Mouse (Mus musculus): ENCODE results near the gene Add2.

The Add2 gene

DNA sequence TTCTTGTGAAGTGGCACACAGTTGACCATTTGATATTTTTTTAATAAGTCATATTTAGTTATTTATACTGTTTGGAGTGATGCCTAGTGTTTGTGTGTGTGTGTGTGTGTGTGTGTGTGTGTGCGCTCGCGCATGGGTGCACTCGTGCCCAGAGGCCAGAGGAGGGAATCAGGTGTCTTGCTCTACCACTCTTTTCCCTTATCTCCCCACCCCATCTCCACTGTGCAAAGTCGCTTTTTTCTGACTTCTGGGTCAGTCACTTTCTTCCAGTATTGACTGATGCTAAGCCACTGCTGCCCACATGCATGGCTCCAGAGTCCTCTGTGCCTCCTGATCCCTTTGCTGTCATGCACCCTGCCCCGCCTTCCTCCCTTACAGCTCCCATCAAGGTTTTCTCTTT lies 112.8 kb downstream of the Add2 start:
- no peak for DNase-seq (ENCODE audit: low spot score)

DNA sequence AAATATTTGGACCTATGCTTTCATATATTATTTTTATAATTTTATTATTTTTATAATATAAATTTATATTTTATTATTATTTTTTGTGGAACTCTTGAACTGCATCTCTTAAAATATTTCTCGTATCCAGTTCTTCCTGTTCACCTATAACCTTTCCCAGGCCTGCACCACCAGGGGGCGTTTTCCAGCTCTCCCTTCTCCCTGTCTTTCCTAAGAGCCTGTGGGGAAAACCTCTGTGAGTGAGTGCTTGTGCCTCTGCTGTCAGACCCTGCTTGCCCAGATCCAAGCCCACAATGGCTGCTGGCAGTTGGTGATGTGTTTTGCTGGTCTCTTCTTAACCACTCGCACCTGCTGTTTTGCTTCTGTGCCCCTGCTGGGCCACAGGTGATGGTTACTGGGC lies 113.3 kb downstream of the Add2 start:
- DNase-seq (ENCODE audit: low spot score), result peak; percentile 40

DNA sequence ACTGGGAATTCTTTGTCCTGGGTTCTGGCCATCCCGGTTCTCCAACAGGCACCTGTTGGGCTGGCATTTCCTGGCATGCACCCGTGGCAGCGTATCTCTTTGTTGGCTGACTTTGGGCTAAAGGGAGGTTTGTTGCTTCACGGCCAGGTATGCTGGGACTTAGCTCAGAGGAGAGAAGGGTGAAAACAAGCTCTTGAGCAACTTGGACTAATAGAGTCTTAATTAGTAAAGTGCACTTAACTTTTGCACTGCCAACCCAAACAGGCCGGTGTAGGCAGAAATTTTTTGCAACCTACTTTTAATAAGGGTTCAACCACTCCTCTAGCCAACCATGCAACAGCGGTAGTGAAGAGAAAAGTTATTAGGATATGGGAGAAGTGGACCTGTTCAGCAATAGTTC lies 116.5 kb downstream of the Add2 start:
- DNase-seq (ENCODE audit: low spot score), result no peak

DNA sequence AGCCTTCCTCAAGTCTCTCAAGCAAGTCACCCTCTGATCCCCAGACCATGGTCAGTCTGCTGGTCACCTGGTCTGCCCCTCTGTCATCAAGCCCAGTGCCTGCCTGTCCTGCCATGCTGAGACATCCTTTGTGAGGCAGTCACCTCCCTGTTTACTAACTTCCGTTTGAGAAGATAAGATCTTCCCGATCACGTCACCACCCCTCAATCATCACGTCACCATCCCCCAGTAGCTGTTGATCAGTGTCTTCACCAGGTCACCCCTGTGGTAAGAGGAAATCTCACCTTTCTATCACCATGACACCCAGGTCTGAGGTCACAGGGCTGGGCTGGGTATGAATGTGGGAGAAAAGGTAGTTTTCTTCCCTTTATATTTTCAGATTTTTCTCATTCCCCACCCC lies 120.0 kb downstream of the Add2 start:
- no peak for DNase-seq (ENCODE audit: low spot score)

DNA sequence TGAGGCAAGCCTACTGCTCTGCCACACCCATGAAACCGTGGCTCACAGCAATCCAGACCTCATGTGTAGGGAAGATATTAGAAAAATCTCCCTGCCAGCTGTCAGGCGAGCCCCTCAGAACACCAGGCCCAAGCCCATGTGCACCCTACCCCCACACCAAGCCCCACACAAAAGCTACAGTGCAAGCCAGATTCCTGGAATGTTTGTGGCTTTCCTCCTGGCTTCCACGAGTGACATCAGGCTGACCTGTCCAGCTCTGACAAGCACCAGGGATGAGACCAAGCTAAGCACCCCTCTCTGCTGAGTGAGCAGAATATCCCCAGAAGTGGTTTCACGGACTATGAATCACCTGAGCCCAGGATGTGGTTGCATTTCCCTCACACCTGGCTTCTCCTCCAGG lies 120.5 kb downstream of the Add2 start:
- no peak for DNase-seq (ENCODE audit: low spot score)

DNA sequence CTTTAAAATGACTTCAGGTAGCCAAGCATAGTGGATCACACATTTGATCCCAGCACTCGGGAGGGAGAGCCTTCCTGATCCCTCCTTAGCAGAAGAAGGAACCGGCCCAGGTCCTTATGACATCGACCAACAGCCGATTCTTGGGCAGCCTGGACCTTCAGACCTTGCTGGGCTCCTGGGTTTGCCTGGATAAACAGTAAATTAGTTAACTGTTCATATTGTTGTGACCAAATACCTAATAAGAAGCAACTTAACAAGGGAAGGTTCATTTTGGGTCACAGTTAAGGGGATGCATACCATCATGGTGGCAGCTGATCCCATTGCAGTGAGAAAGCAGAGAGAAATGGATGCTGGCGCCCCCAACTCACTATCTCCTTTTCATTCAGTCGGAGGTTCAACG lies 124.2 kb downstream of the Add2 start:
- no peak for DNase-seq (ENCODE audit: low spot score)

DNA sequence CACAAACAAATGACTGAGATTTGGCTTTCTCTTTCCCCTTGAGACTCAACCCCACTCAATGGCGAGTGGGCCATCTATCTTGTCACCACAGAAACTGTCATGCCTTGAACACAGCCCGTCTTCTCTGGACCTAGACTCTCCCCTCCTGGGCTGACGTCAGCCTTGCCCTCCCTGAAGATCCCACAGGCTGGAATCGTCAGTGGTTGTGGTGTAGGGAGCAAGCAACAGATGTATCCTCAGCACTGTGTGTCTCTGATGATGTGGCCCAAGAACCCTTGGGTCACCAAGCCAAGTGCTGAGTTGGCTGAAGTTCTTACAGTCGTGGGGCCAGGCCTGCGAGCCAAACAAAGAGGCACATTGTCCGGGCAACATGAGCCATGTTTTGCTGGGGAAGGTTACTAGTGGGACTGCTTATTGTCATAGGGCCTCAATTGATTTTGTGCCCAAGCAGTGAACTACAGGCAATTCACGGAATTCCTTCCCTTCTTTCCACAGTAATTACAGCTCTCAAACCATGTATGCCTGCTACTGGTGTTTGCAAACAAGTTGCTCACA lies 125.0 kb downstream of the Add2 start:
- no peak for DNase-seq (ENCODE audit: low spot score)

DNA sequence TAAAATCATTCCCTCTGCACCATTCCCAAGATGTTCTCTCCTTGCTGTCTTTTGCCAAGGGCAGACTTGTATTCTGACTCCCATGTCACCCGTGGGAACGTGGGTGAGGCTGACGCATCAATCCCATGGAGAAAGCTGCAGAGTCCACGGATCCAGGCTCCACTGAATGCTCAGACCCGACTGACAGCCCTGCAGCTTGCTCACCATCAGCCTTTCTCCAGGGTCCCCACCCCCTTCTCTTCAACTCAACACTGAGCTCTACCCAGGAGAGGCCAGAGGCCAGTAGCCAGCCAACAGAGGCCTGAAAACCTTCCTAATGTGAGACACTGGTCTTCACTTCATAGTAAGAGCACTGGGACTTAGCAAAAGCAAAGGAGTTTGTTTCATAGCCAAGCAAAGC lies 125.5 kb downstream of the Add2 start:
- no peak for DNase-seq (ENCODE audit: low spot score)

DNA sequence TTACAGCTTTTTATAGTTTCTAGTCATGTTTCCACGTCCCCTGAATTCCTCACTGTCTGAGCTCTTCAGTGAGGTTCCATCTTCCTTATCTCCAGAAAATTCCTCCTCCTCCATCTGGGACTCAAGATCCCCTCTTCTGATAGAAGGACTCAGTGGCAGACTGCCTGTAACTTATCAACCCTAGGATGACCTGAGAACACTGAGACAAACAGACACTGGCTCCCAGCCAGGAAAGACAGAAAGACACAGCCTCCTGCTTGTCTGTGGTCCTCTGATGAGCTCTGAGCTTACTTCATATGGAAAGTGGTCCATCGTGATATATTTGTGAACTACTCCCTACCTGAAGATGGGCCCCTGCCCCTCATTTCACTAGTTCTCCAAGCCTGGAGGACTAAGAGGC lies 126.0 kb downstream of the Add2 start:
- DNase-seq (ENCODE audit: low spot score), result no peak

DNA sequence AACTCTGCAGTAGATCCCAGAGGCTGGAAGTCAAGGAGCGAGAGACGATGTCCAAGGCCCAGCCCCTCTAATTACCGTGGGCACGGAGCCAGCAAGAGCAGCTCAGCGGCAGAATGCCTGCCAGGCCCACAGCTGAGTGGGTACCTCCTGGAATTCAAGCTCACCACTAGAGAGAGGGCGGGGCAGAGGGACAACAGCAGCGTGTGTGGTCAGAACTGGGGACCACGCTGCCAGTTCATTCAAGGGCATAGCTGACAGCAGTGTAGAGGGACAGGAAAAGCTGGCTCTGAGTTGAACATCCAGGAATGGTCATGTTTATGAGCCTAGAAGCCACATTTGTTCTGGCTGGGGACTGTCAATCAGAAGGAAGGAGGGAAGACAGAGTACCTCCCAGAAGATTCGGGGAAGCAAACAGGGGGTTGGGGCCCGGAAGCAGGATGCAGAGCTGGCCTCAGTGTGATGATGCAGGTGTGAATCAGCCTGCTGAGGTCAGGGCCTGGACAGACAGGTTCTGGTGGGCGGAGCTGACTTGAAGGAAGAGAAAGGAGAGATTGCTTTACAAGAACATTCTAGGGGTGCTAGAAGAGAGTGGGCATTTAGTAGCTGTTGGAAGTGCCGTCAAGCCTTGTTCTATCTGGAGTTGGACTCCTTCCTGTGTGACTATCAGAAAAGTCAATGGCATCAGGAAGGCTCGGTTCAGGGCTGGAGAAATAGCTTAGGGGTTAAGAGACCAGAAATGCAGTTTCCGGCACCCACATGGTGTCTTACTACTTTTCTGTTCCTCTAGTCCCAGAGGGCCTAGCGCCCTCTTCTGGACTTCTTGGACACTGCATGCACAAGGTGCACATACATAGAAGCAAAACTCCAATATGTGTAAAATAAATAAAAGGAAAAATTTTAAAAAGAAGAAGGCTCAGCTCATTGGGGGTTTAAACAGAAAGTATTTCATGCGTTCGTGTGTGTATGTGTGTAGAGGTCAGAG lies 129.1 kb downstream of the Add2 start:
- DNase-seq (ENCODE audit: low spot score), result no peak

DNA sequence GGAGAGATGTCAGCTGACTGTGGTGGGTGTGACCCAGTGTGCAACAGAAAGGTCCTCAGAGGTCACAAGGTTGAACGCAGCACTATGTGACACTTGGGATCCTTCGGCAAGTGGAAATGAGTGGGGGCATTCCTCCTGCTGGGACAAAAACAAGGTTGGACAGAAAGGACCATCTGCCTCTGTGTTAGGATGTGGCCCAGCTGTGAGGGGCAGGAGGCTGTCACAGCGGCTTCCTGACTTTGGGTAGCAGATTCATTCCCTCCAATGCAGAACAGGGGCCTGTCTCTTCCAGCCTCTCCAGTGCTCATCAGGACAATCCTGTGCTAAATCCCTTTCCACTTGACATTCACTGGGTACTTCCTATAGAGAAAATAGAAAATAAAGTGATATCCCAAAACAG lies 132.4 kb downstream of the Add2 start:
- no peak for DNase-seq (ENCODE audit: low spot score)

DNA sequence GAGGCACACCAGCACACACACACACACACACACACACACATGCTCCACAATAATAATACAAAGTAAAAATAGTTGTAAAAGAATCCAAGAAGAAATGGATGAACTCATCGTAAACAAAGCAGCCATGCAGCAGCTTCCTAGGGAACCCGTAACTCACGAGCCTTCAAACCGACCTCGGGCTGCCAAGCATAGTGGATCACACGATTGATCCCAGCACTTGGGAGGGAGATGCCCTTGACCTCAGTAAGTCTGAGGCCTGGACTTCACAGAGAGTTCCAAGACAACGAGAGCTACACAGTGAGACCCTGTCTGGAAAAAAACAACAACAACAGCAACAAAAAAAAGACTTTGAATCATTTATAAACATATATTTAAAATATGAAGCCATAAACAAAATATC lies 133.1 kb downstream of the Add2 start:
- no peak for DNase-seq (ENCODE audit: low spot score)

DNA sequence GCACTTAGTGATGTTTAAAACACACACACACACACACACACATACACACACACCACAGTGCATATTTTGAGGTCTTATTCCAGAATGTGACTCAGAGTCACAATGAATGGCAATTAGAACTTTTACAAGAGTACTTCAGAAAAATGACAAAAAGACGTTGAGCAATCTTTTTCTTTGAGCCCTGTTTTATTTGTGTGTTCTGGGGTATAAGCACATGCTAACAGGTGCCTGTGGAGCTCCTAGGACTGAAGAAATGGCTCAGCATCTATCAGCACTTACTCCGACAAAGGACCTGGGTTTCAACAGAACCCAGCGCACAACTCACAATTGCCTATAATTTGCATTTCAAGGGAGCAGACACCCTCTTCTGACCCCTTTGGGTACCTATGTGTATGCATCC lies 135.5 kb downstream of the Add2 start:
- DNase-seq (ENCODE audit: low spot score), result no peak

DNA sequence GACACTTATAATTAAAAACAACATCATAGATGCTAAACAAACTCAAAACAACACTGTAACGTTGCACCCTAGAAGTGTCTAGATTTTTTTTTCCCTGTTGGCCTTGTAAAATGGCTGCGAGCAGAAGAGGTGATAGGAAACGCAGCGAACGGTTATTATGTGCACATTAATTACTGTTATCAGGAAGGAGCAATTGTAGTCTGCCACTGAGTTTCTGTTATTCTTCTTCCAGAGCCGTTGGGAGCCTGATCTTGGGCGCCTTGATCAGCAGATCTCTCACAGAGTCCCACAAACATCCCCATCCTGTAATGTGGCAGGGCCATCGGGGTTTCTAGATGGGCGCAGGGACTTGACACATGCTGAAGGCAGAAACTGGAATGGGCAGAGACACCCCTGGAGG lies 137.9 kb downstream of the Add2 start:
- no peak for DNase-seq (ENCODE audit: low spot score)

DNA sequence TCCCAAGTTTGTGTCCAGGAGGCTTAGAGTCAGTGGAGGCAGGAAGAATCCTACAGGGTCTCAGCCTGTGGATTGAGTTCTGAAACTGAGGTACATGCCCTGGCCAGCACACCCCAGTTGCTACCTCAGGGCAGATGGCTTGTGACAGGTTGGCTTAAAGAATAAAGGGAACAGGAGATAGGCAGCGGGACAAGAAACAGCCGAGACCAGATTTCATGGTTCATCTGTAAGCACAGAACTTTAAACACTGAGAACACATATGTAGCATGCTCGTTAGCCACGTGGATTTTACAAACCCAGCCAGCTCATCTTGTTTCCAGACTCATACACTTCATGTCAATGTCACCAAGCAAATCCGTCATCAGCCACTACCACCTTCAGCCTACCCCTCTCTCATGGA lies 139.4 kb downstream of the Add2 start:
- no peak for DNase-seq (ENCODE audit: low spot score)

DNA sequence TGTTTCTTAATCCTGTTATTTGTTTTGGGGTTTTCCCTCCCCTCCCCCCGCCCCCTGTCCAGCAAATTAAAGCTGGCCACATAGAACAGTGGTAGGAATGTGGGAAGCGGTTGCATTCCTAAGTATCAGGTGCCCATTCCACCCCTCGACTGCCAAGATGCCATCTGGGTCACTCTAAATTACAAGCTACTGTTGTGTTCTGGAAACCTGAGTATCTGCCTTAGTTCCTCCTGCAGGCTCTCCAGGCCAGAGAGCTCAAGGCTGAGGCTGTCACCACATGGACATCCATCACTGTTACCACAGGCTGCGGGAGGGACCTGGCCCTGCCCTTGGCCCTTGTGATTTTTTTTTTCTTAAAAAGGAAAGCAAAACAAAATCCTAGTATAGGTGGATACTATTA lies 140.7 kb downstream of the Add2 start:
- no peak for DNase-seq (ENCODE audit: low spot score)
